Mouse (Mus musculus) heart, adult 2 months (tissue): ENCODE measurements around the gene Frrs1l. TPM values are rescaled to one million over a fixed set of nuclear protein-coding genes. Genes with fewer than 3 reads are reported as not detected.

Experiments
- DNase-seq, 2 experiments: peaks; one replicate each; pipeline ENCODE4 v3.0.0; 2021
- H3K27ac ChIP-seq: fragments of 200-600 bp; 2 replicates; pipeline ENCODE4 v1.8.1; 2022
- H3K27me3 ChIP-seq: fragments of 200-500 bp; 2 replicates; pipeline ENCODE4 v1.6.1; 2012; ENCODE audit warnings: mild to moderate bottlenecking, low read length, inconsistent platforms, mixed read lengths; ENCODE audit not compliant: control insufficient read depth, insufficient read depth
- H3K36me3 ChIP-seq: fragments of 200-500 bp; 2 replicates; pipeline ENCODE4 v1.6.1; 2012; ENCODE audit warnings: low read length, inconsistent platforms; ENCODE audit not compliant: control insufficient read depth, insufficient read depth
- H3K4me1 ChIP-seq: fragments of 200-500 bp; 2 replicates; pipeline ENCODE4 v1.6.1; 2011; ENCODE audit warnings: low read length; ENCODE audit not compliant: control insufficient read depth, insufficient read depth
- H3K4me3 ChIP-seq: fragments of 200-600 bp; 2 replicates; pipeline ENCODE4 v1.8.1; 2022
- H3K79me2 ChIP-seq: fragments of 200-500 bp; replicated peaks from 2 replicates; pipeline ENCODE4 v1.6.1; 2012; ENCODE audit warnings: mild to moderate bottlenecking, inconsistent platforms, low read length, moderate library complexity, mixed read lengths; ENCODE audit not compliant: control insufficient read depth, insufficient read depth
- H3K9ac ChIP-seq: fragments of 200-500 bp; 2 replicates; pipeline ENCODE4 v1.6.1; 2012; ENCODE audit warnings: low read depth, mild to moderate bottlenecking, control low read depth, inconsistent platforms, low read length, mixed read lengths
- CTCF ChIP-seq: fragments of 200-600 bp; IDR thresholded peaks from 2 replicates; pipeline ENCODE4 v1.8.1; 2022; ENCODE audit warnings: antibody characterized with exemption, mild to moderate bottlenecking, moderate library complexity
- EP300 ChIP-seq: fragments of 200-500 bp; IDR thresholded peaks from 2 replicates; pipeline ENCODE4 v1.6.1; 2011; ENCODE audit warnings: low read depth, low read length, control low read depth; ENCODE audit not compliant: insufficient read depth
- POLR2A ChIP-seq: fragments of 200-500 bp; IDR thresholded peaks from 2 replicates; pipeline ENCODE4 v1.6.1; 2011; ENCODE audit warnings: mild to moderate bottlenecking, low read depth, low read length, control low read depth; ENCODE audit not compliant: insufficient read depth
- WGBS: fragments of 180-500 bp; shearing (Covaris S2); methylation state at CpG from one replicate; pipeline ENCODE4 v1.1.7; 2018; 5-methylcytosine and 5-hydroxymethylcytosine counted together
- intact Hi-C: fragments of 180-260 bp; cut with DNase I; formaldehyde crosslinking; loops from one replicate; pipeline ENCODE4 v1.15.1; 2025
- polyA plus RNA-seq: library from polyadenylated mRNA; depleted of rRNA; stranded (reverse); fragments of >200 nt; gene quantifications from 2 replicates; pipeline ENCODE4 v1.2.3, GENCODE M21; 2012
- total RNA-seq, 2 experiments: library from RNA; stranded (reverse); gene quantifications; 2 replicates each; pipeline ENCODE4 v1.2.3; 2021

Frrs1l gene
- total and polyA plus RNA-seq, 3 experiments, result 0.03 to 0.06 (median 0.05) TPM

- whole genome bisulfite sequencing, result 72% methylated on average over 4 of the region's 4 CpGs
- DNase-seq, result no peak
Measured at GRCm38 (mm10) chr4:56941481-56941880, 48.7 kb downstream of the Frrs1l start.

GRCm38 (mm10) chr4:56937136-56937535, 53.1 kb downstream of the Frrs1l start:
- peaks cover 4% of the 10 kb centered on the region for H3K79me2 ChIP-seq
- TF ChIP-seq EP300, result 0 out of 2 replicates have a peak, but pooled peaks have one; percentile 27
- no peak for TF ChIP-seq POLR2A
- peaks cover 37% of the 10 kb centered on the region for H3K36me3 ChIP-seq
- H3K4me3 ChIP-seq, result no peak overlapping the region
- WGBS, result 9% methylated on average over 6 of the region's 6 CpGs
- H3K9ac ChIP-seq, result no peak overlapping the region
- peak overlapping the region; percentile 27 for H3K27ac ChIP-seq
- no peaks in the 10 kb centered on the region for H3K27me3 ChIP-seq
- peaks cover 22% of the 10 kb centered on the region for H3K4me1 ChIP-seq
- DNase-seq, result no peak
- intact Hi-C loops, result no loop called here

More at GRCm38 (mm10) chr4:56941481-56941880, 48.7 kb downstream of the Frrs1l start:
- no peaks in the 10 kb centered on the region for H3K27me3 ChIP-seq
- H3K4me1 ChIP-seq, result peaks cover 30% of the 10 kb centered on the region
- H3K9ac ChIP-seq, result no peak overlapping the region
- peaks cover 47% of the 10 kb centered on the region for H3K36me3 ChIP-seq
- peaks cover 8% of the 10 kb centered on the region for H3K79me2 ChIP-seq
- intact Hi-C loops, result no loop called here
- H3K4me3 ChIP-seq, result no peak overlapping the region
- no peak for TF ChIP-seq POLR2A
- H3K27ac ChIP-seq, result peak overlapping the region; percentile 2

GRCm38 (mm10) chr4:56935327-56935726, 54.9 kb downstream of the Frrs1l start:
- no CpG with 5 or more reads among the region's 1 CpGs for WGBS
- no peak for DNase-seq
- H3K27me3 ChIP-seq, result no peaks in the 10 kb centered on the region
- peaks cover 4% of the 10 kb centered on the region for H3K79me2 ChIP-seq
- TF ChIP-seq EP300 (no peak), CTCF (no peak), POLR2A (no peak)
- H3K4me3 ChIP-seq, result no peak overlapping the region
- H3K36me3 ChIP-seq, result peaks cover 41% of the 10 kb centered on the region
- intact Hi-C loops, result no loop called here
- H3K4me1 ChIP-seq, result peaks cover 26% of the 10 kb centered on the region
- no peak overlapping the region for H3K27ac ChIP-seq
- no peak overlapping the region for H3K9ac ChIP-seq

- no peak overlapping the region for H3K9ac ChIP-seq
- 74% methylated on average over 4 of the region's 4 CpGs for WGBS
- intact Hi-C loops, result no loop called here
- DNase-seq, result no peak
- peaks cover 24% of the 10 kb centered on the region for H3K4me1 ChIP-seq
- peaks cover 45% of the 10 kb centered on the region for H3K36me3 ChIP-seq
- H3K79me2 ChIP-seq, result peaks cover 1% of the 10 kb centered on the region
- no peaks in the 10 kb centered on the region for H3K27me3 ChIP-seq
- H3K27ac ChIP-seq, result no peak overlapping the region
- no peak for TF ChIP-seq CTCF
- no peak for TF ChIP-seq EP300
- no peak for TF ChIP-seq POLR2A
- no peak overlapping the region for H3K4me3 ChIP-seq
Measured at GRCm38 (mm10) chr4:56933154-56933553, 57.0 kb downstream of the Frrs1l start.

- WGBS, result 36% methylated on average over 7 of the region's 7 CpGs
- intact Hi-C loops, result no loop called here
- TF ChIP-seq EP300 (0 out of 2 replicates have a peak, but pooled peaks have one; percentile 49), CTCF (no peak), POLR2A (no peak)
- Histone ChIP-seq H3K4me1 (peaks cover 20% of the 10 kb centered on the region), H3K27me3 (no peaks in the 10 kb centered on the region), H3K36me3 (peaks cover 50% of the 10 kb centered on the region), H3K79me2 (peaks cover 1% of the 10 kb centered on the region), H3K27ac (peak overlapping the region; percentile 67), H3K4me3 (no peak overlapping the region), H3K9ac (no peak overlapping the region)
- DNase-seq, result peak; percentile 33 to 50
Measured at GRCm38 (mm10) chr4:56932096-56932495, 58.1 kb downstream of the Frrs1l start.

- Histone ChIP-seq H3K27me3 (no peaks in the 10 kb centered on the region), H3K4me1 (peaks cover 16% of the 10 kb centered on the region), H3K4me3 (no peak overlapping the region), H3K9ac (no peak overlapping the region), H3K36me3 (peaks cover 46% of the 10 kb centered on the region), H3K27ac (peak overlapping the region; percentile 62), H3K79me2 (no peaks in the 10 kb centered on the region; the same call in none of the 2 replicates)
- 56% methylated on average over 4 of the region's 4 CpGs for WGBS
- no peak for DNase-seq
- intact Hi-C loops, result no loop called here
- TF ChIP-seq POLR2A (no peak), CTCF (no peak), EP300 (no peak)
Measured at GRCm38 (mm10) chr4:56930312-56930711, 59.9 kb downstream of the Frrs1l start.
